Mouse (Mus musculus) C2C12 (cell line): ENCODE data around the gene Trarg1. TPM values are rescaled to one million over a fixed set of nuclear protein-coding genes. Genes with fewer than 3 reads are reported as not detected.
A peak's percentile ranks its signal among the peaks of the same experiment; 100 is the strongest.

Source experiments
- H3K27me3 ChIP-seq: one replicate; pipeline ENCODE4 v1.6.1; 2011; ENCODE audit not compliant: control insufficient read depth, insufficient read depth, insufficient read length
- H3K36me3 ChIP-seq: one replicate; pipeline ENCODE4 v1.6.1; 2011; ENCODE audit not compliant: control insufficient read depth, insufficient read depth
- H3K4me3 ChIP-seq: one replicate; pipeline ENCODE4 v1.5.1; 2011; ENCODE audit warnings: mild to moderate bottlenecking, control low read depth; ENCODE audit not compliant: poor library complexity, insufficient read depth, severe bottlenecking
- H3K79me2 ChIP-seq: one replicate; pipeline ENCODE4 v1.6.1; 2011; ENCODE audit not compliant: control insufficient read depth, insufficient read depth
- H3K79me3 ChIP-seq: one replicate; pipeline ENCODE4 v1.6.1; 2011; ENCODE audit warnings: low read depth, control low read depth
- H3ac ChIP-seq: one replicate; pipeline ENCODE3; 2011; ENCODE audit warnings: low read depth; ENCODE audit not compliant: control insufficient read depth, insufficient read length
- CEBPB ChIP-seq: IDR thresholded peaks from one replicate; pipeline ENCODE4 v1.6.1; 2011; ENCODE audit warnings: low read depth, mild to moderate bottlenecking, control low read depth, moderate library complexity
- CTCF ChIP-seq: IDR thresholded peaks from one replicate; pipeline ENCODE4 v1.5.1; 2011; ENCODE audit not compliant: control insufficient read depth, insufficient read depth, insufficient read length
- FOSL1 ChIP-seq: IDR thresholded peaks from one replicate; pipeline ENCODE4 v1.8.0; 2011; ENCODE audit warnings: mild to moderate bottlenecking, low read length; ENCODE audit not compliant: poor library complexity, insufficient read depth, severe bottlenecking
- MAX ChIP-seq: IDR thresholded peaks from one replicate; pipeline ENCODE4 v1.6.1; 2011; ENCODE audit warnings: mild to moderate bottlenecking, control low read depth
- MYOD1 ChIP-seq: IDR thresholded peaks from one replicate; pipeline ENCODE4 v1.6.1; 2011; ENCODE audit warnings: low read depth; ENCODE audit not compliant: control insufficient read depth, insufficient read length
- MYOG ChIP-seq: IDR thresholded peaks from one replicate; pipeline ENCODE4 v1.6.1; 2011; ENCODE audit not compliant: control insufficient read depth, insufficient read length; ENCODE audit errors: extremely low read depth
- USF1 ChIP-seq: IDR thresholded peaks from one replicate; pipeline ENCODE4 v1.6.1; 2011; ENCODE audit warnings: low read depth, mild to moderate bottlenecking, control low read depth, moderate library complexity
- polyA plus RNA-seq: library from polyadenylated mRNA; unstranded; fragments of >200 nt; fragmentation: generic; extraction: Trizol; gene quantifications from one replicate; pipeline ENCODE4 v1.2.1, GENCODE M21; 2012; ENCODE audit warnings: missing spikeins

Trarg1 gene
- polyA plus RNA-seq, 1 experiment: 0.05 TPM

DNA sequence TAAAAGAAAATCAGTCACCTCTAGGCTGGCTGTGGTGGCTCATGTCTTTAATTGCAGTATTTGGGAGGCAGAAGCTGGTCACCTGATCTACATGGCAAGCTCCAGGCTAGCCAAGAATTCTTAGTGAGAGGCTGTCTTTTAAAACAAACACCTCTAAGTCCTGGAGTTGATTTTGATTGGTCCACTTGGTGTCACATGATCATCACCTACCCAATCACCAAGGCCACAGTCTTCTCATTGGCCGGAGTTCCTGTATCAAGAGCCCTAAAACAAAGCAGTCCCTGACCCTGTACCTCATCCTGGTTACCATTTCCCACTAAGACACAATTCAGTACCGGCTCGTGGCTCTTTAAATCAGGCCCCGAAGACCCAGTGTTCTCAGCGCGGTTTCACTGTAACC lies 16.2 kb downstream of the Trarg1 start:
- H3K36me3 ChIP-seq: no peaks in the 10 kb centered on the region
- peaks cover 4% of the 10 kb centered on the region for H3K27me3 ChIP-seq
- TF ChIP-seq MAX (no peak), MYOG (no peak), CEBPB (no peak), MYOD1 (no peak), FOSL1 (no peak), USF1 (peak; percentile 68), CTCF (no peak)
- H3K79me2 ChIP-seq: no peaks in the 10 kb centered on the region
- no peak overlapping the region for H3K4me3 ChIP-seq
- no peak overlapping the region for H3ac ChIP-seq
- H3K79me3 ChIP-seq: no peaks in the 10 kb centered on the region

DNA sequence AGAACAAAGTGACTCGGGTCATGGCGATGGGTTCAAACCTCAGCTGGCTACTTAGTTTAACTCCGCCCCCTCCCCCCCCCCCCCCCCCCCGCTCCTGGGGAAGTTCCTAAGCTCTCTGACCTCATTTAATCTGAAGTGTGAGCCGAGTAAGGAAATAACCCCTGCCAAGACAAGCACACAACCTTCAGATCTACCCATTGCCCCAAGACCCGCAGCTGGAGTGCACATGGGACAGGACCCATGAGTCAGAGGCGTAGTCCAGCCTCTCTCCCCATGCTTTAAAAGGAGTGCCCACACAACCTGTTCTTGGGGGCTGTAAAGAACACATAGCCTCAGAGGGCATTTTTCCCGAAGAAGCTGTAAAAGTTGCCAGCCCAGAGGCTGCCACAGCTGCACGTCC lies 20.0 kb downstream of the Trarg1 start:
- no peaks in the 10 kb centered on the region for H3K79me3 ChIP-seq
- H3K4me3 ChIP-seq: no peak overlapping the region
- H3K36me3 ChIP-seq: no peaks in the 10 kb centered on the region
- peaks cover 13% of the 10 kb centered on the region for H3K27me3 ChIP-seq
- H3ac ChIP-seq: no peak overlapping the region
- H3K79me2 ChIP-seq: no peaks in the 10 kb centered on the region
- no peak for TF ChIP-seq MAX
- no peak for TF ChIP-seq FOSL1
- TF ChIP-seq CTCF: no peak
- no peak for TF ChIP-seq USF1
- TF ChIP-seq CEBPB: no peak
- TF ChIP-seq MYOD1: no peak
- TF ChIP-seq MYOG: no peak

DNA sequence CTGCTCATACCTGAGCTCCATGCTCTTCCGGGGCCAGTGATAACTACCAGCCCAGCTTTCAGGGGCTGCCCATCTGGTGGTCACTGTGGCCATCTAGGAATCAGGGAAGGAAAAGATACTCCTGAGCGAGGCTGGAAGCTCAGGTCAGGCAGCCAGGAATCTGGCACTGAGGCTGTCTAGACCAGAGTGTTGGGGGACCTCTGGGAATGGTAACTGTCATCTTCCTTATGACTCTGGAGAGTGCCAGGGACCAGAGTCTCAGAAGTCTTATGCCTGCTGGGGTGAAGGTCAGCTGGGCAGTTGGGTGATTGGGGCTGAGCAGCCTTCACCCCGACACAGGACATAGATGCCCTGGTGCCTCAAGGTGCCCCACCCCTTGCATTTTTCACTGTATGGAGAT lies 28.0 kb downstream of the Trarg1 start:
- TF ChIP-seq MYOG (no peak), CEBPB (no peak), FOSL1 (no peak), MYOD1 (no peak), CTCF (no peak), USF1 (no peak), MAX (no peak)
- H3K36me3 ChIP-seq: no peaks in the 10 kb centered on the region
- no peaks in the 10 kb centered on the region for H3K79me3 ChIP-seq
- no peak overlapping the region for H3K4me3 ChIP-seq
- H3K79me2 ChIP-seq: no peaks in the 10 kb centered on the region
- H3K27me3 ChIP-seq: peaks cover 10% of the 10 kb centered on the region
- H3ac ChIP-seq: no peak overlapping the region

DNA sequence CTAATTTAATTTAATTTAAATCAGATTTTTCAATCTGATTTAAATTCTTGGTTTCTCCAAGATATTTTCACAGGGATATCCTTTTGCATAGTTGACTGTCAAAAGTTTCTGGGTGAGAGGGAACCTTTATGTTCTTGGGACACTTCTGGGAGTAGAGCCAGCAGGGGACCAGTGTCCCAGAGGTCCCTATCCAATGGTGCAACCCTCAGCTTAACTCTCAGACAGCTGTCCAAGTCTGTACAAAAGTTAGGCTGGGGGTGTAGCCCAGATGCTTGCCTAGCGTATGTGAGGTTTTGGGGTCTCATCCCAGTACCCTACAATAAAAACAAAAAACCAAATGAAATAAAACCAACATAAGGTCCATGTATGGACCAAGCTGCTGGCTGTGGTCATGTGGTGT lies 28.5 kb downstream of the Trarg1 start:
- H3K79me2 ChIP-seq: no peaks in the 10 kb centered on the region
- no peaks in the 10 kb centered on the region for H3K79me3 ChIP-seq
- H3K27me3 ChIP-seq: peaks cover 10% of the 10 kb centered on the region
- no peak overlapping the region for H3ac ChIP-seq
- no peaks in the 10 kb centered on the region for H3K36me3 ChIP-seq
- no peak overlapping the region for H3K4me3 ChIP-seq
- TF ChIP-seq MYOD1: no peak
- TF ChIP-seq CEBPB: no peak
- no peak for TF ChIP-seq FOSL1
- no peak for TF ChIP-seq CTCF
- TF ChIP-seq MYOG: no peak
- TF ChIP-seq USF1: no peak
- TF ChIP-seq MAX: no peak

DNA sequence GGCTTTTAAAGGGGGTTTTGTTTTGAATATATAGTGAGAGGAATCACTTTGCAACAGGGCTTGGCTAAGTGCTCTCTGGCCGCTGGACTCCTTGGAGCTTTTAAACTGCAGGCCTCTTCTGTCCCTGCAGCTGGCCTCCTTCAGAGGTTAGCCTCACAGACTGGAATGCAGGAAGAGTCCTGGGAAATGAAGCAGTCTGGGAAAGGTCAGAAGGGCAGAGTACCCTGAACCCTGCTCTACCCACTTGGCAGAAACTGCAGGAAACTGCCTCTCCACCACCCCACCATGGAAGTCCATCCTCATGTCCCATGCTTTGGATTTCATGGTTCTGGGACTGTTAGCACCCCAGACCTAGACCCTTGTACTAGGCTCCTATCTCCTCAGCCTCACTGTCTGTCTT lies 29.3 kb downstream of the Trarg1 start:
- Histone ChIP-seq H3K36me3 (no peaks in the 10 kb centered on the region), H3K79me2 (no peaks in the 10 kb centered on the region), H3K4me3 (no peak overlapping the region), H3K79me3 (no peaks in the 10 kb centered on the region), H3K27me3 (peaks cover 9% of the 10 kb centered on the region), H3ac (no peak overlapping the region)
- no peak for TF ChIP-seq MAX
- TF ChIP-seq FOSL1: no peak
- no peak for TF ChIP-seq CTCF
- no peak for TF ChIP-seq MYOD1
- no peak for TF ChIP-seq CEBPB
- no peak for TF ChIP-seq MYOG
- TF ChIP-seq USF1: no peak
